Mouse (Mus musculus) CD4-positive helper T cell, adult 2 months (primary cell): ENCODE data around the gene Crtam.

ENCODE experiments used
- DNase-seq: peaks from one replicate; pipeline ENCODE4 v3.0.0-alpha.2; 2012; ENCODE audit warnings: low read depth, missing footprints, low spot score

Crtam gene

GRCm38 (mm10) chr9:41004415-41004814 lies at the start of gene Crtam:
Gene Crtam (minus strand): TSS chr9:41004628.
- peak; percentile 25 for DNase-seq

DNA sequence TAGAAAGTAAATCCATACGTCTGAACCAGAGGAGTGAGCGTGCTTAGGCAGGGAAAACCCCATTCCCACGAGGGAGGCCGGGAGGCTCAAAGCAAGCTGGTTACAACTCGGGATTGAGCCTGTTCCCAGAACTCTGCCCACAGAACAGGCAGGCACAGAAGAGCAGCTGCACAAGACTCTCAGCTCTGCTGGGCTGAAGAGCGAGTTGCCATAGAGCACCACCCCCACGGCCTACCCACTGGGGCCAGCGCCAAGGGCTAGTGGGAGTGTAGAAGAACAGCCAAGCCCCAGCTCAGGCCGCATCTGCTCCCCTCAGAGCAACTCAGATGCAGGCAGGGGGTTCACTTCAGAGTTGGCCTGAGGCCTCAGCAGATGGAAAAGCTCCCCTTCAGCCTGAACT lies 49.7 kb upstream of the Crtam start:
- DNase-seq: no peak

DNA sequence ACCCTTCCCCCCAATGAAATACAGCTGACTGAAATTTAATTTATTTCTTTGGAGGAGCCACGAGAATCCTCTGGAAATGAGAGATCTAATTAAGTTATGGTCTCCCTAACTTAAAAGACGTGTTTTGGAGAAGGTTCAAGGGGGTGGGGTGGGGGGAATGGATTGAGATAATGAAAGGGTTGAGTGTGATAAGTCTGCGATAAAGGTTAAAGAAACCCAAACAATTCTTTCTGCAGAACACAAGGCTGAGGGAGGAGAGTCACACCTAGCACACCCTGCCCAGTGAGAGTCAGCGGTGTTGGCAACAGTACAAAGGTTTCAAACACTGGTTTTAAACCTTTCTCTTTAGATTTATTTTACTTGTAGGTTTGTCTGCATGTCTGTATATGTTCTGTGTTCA lies 49.0 kb upstream of the Crtam start:
- no peak for DNase-seq

DNA sequence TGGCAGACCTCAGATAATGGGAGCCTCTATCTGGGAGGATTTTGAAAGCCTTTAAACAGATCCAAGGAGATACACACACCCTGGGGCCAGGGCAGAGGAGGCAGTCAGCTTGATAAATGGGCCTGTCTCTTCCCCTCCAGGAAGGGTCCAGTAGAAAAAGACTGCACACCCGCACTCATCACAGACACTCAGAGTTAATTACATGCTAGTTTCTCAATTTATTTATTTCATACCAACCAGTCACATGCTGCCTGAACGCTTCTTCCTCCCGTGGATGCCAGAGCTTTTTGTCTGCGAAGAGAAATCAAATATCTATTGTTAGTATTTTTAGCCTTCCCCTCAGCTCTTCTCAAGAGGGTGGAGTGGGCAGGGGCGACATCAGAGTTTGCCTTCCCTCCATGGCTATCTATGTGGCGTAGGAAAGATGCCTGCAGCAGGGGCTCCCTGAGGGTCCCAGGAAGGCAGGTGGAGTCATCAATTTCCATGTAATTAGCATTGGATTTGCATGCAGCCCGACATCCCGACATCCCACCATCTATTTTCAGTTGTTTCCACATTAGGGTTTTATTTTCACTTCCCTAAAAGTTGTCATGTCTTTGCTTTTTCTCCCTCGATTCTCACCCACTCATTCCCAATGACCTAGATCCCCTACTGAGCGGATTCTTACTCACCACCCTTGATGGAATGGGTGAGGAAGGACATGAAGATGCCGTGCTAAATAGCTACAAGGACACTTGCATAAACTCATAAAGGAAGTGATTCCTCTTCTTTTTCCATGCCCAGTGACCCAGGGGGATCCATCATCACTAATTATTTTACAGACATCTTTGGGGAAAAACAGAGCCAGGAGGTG lies 46.9 kb upstream of the Crtam start:
- no peak for DNase-seq

DNA sequence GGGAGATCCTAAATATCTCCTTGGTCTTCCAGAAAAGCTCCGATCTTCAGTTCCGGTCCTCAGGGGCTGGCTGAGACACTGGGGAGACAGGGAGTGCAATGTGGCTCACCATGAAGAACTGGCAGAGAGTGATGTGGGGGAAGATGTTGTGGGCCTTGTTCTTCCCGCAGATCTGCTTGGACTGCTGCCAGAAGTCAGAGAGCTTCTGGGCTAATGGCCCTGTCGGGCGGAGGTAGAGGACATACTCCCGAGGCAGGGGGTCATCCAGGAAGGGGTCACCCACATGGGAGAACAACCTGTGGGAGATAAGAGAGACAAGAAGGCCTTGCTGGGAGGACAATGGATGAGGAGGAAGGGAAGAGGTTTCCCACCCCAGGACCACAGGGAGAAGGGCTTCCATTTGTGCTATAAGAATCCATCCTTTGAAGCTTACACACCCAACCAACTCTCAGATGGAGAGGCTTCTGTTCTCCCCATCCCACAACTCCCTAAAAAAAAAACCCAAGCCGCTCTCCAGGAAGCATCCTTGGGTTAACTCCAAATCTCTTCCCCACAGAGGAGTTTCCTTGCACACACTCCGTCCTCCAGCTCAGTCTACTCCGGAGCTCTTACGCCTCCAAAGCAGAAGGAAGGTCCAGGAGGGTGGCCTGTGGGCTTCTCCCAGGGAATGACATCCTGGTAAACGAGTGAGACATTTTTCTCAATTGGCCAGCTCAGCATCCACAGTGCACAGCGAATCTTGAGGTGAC lies 46.1 kb upstream of the Crtam start:
- no peak for DNase-seq

DNA sequence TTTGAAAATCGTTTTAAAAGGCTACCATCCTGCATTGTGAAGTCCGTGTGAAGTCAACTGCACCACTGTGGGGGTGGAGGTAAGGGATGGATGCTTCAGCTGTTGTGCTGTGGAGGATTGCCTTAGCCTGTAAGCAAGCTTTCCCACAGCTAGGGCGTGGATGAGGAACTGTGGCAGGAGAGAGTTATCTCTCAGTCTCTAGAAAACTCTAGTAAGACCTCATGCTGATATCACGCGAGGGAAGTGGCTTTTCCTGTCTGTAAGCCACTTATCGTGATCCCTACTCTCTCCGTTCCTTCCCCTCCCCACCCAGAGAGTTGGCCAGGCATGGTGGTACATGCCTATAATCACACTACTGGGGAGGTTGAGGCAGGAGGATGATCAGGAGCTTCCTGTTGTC lies 44.9 kb upstream of the Crtam start:
- no peak for DNase-seq

GRCm38 (mm10) chr9:41048820-41049219 lies 44.4 kb upstream of the Crtam start:
- DNase-seq: no peak

- DNase-seq: peak; percentile 71
These were observed 43.8 kb upstream of the Crtam start for GRCm38 (mm10) chr9:41048216-41048615.

DNA sequence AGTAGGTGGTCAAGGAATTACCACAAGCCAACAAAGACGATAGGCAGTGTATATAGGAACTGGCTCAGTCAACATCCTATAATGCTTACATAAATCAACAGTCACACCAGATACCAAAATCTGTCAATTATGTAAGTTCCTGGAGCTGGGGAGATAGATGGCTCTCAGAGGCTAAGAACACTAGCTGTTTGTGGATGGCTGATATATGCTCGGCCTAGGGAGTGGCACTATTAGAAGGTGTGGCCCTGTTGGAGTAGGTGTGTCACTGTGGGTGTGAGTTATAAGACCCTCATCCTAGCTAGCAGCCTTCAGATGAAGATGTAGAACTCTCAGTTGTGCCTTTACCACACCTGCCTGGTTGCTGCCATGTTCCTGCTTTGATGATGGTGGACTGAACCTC lies 43.2 kb upstream of the Crtam start:
- no peak for DNase-seq

DNA sequence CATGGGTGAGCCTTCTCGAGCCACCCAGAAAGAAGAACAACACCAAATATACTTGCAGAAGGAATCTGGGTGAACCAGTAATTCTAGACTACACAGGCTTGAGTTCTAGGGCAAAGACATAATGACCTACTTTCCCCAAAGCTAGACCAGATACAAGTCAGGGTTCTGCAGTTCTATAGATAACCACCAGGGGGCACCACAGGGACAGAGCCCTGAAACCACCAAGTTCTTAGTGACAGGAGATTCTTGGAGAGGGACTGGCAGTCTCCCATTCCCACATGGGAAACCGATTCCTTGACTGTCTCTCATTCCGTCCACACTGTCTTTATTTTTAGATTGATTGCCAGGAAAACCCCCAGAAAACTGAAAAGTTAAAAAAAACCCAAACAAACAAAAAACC lies 40.2 kb upstream of the Crtam start:
- peak; percentile 76 for DNase-seq

DNA sequence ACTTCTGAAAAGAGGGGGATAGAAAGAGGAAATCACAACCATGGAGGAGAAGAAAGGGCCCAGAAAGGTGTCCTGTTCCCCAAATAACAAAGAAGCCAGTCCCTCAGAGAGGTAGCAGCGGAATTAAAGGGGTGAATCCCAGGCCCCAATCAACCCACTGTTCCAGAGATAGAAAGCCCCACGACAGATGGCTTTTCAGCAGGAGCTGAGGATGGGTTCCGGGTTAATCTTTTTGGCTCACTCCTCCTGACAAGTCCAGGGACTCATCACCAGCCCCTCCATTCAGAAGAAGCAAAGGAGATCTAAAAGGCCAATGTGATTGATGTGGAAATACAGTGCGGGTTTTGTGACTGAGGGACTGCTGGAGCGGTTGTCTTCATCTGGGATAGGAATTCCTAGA lies 39.2 kb upstream of the Crtam start:
- no peak for DNase-seq

DNA sequence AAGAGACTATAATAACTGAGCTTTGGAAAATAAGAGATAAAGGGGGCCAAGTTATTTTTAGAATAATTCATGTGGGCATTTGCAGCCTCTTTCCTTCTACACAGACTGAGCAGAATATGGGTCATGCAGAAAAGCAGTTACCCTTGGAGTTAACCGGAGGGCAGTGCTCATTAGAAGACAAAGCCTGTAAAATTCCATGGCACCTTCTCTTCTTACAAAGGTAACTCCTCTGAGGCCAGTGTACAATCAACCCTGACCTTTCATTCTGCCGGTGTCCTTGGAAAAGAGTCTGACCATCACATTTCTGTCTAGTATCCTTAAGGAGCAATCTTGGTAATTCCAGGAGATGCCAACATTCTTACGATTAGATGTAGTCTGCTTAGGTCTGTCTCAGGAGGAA lies 37.0 kb upstream of the Crtam start:
- no peak for DNase-seq

- no peak for DNase-seq
These were observed 33.8 kb upstream of the Crtam start for GRCm38 (mm10) chr9:41038150-41038664.

DNA sequence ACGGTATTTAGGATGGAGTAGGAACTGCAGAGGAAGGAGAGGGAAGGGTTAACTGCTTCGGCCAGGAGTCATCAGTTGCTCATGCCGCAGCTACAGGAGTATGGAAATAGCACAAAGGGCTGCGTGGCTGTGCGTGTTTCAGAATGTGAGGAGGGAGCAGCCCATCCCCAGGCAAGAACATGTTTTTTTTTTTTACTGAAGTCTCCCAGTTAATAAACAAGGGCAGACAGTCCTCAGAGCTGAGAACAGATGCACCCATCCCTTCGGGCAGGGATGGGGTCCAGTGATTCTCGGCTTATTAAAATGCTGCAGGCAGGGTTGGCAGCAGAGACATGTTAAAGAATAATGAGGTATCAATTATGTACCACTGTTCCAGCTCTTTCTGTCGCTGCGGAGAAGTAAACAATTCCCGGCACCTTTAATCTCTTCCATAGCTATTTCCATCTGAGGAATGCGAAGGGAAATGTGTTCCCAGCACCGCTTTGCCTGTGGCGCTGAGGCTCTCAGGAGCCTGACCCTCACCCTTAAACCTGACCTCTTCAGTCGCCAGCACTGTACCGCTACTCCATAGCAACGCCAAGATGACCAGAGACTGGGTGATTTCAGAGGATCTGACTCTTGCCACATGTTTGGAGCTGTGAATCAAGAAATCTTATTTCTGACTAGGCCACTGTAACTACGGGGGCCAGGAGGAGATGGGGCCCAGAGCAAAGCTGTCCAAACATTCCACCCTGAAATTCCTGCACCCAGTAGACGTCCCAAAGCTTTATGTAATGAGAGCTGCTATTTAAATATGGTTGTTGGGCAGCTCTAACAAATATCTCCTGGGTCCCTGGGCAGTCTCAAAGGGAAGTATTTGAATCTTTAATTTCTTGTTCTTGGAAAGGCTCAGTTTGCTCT lies 27.4 kb upstream of the Crtam start:
- no peak for DNase-seq

- DNase-seq: peak; percentile 42
These were observed 25.4 kb upstream of the Crtam start for GRCm38 (mm10) chr9:41029827-41030226.

DNA sequence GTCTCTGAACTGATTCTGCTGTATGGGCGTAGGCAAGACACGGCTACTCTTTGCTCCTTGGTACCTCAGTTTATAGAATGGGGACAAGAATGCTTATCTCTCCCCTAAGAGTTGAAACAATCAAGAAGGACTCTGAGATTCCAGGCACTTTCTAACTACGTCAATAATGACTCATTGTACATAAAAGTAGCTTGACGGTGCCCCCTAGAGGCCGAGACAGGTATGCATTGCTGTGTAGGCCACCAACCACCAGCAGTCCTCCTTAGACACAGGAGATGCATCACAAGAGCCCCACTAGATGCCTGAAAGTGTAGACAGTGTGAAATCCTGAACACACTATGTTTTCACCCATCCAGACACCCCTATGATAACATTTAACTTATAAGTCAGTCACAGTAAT lies 24.0 kb upstream of the Crtam start:
- peak; percentile 66 for DNase-seq

DNA sequence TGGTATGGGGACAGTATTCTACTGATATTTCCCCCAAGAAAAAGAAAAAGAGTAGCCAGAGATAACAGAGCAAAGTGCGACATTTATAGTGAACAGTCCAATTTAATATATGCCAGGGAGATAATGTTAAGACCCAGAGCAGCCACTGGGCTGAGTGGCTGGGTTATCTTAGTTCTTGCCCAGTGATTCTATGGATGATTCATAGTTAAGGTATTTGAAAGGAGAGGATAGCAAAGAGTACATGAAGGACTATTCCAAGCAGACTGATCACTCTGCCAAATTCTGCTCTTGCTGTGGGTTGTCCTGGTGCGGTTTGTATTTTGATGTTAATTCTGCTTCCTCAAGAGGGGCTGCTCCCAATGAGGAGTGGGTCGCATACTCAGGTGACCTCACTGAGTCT lies 17.3 kb upstream of the Crtam start:
- DNase-seq: no peak

DNA sequence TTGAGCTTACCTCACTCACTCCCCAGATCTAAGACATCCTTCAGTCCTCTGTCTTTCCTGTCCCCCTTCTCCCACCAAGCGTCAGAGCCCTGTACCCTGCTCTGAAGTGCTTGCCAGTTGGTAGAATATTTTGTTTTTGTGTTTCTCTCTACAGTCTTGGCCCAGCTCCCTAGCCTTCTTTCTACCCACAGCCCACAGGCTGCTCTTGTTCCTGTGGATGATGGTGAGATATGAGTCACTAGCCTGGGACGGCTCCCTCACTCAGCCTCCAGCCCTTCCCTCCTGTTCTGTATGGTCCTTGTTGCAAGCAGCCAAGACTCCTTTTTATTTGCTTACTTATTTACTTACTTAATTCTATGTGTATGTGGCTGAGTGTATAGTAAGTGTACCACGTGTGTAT lies 16.1 kb upstream of the Crtam start:
- DNase-seq: no peak

GRCm38 (mm10) chr9:41014512-41014911 lies 10.1 kb upstream of the Crtam start:
- DNase-seq: no peak

- DNase-seq: no peak
These were observed 8.0 kb upstream of the Crtam start for GRCm38 (mm10) chr9:41012456-41012855.

GRCm38 (mm10) chr9:41011512-41012436 lies 7.3 kb upstream of the Crtam start:
- DNase-seq: no peak
